Mouse (Mus musculus) heart, postnatal 0 days (tissue): ENCODE measurements around the gene Hs3st5.

ENCODE experiments used
- CTCF ChIP-seq: IDR thresholded peaks from 2 replicates; pipeline ENCODE4 v1.5.1; 2016; ENCODE audit warnings: antibody characterized with exemption, control low read depth, low read depth
- EP300 ChIP-seq: IDR thresholded peaks from 2 replicates; pipeline ENCODE4 v1.6.1; 2016; ENCODE audit warnings: antibody characterized with exemption, low read depth

DNA sequence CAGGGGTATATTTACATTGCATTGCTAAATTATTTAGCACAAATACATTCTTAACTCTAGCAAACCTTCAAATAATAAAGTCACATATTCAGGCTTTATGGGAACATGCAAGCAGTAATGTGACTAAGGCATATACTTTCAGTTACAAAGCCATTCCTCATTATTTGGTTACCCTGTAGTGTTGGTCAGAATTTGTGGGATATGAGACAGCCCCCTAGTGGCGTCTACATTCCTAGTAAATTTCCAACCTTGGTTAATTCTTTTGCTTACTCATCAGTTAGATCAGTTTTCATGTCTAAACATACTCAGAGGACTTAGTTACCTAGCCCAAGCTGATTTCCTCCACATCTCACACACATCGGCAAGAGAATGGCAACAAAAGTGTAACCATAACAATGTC, 285.2 kb downstream of the Hs3st5 start:
- peak; percentile 56 for TF ChIP-seq CTCF
- TF ChIP-seq EP300: no peak
